Mouse (Mus musculus) MN1 (cell line): ENCODE measurements around the gene Rps24.
"Not testable (repeated sequence)": the region's sequence is repeated elsewhere in the genome, so short reads cannot be mapped to it uniquely, and the experiment has no call there.

Source experiments
- DNase-seq: peaks from one replicate; pipeline ENCODE4 v3.0.0-alpha.2; 2016; ENCODE audit warnings: low spot score

Gene Rps24

DNA sequence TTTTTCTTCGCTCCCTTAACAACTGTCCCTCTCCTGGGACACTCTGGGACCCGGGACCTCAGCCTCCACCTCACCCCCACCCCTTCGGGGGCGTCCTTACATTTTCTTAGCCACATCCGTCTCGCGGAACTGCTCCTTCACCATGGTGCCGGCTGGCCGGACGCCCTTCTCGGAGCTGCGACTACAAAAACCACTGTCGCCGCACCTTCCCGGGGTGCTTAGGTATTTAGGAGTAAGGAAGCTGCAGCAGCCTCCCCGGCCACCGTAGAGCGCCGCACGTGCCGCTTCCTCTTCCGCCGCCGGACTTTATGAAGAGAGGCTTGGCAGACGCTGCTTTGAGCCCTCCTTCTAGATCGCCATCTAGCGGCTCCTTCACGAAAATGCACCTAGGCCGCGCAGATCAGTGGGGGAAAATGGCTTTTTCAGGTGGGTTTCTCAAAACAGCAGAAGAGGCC is at the start of gene Rps24, which contains the start of gene Polr3a:
Gene Rps24 (plus strand): TSS at position 353 of the 455 bp plus-strand sequence.
Gene Polr3a (minus strand): TSS at position 286 of the 455 bp plus-strand sequence.
- peak; percentile 91 for DNase-seq

DNA sequence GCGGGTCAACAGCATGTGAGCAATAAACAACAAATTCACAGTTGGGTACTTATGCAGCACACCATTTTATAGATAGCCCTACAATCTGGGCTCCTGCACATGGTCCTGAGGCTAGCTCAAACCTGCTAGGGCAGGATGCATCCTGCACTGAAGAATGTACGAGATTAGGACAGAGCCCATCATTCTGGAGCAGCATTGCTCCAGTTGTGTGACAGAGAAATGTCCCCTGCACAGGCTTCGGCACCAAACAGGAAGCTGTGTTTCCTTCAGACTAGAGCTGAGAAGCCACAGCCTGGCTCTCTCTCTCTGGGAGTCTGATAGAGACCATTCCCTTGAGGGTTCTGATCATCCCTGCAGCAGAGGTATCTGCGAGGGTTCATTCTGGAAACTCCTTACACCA is 43.4 kb upstream of the Rps24 start:
- not testable (repeated sequence) for DNase-seq

DNA sequence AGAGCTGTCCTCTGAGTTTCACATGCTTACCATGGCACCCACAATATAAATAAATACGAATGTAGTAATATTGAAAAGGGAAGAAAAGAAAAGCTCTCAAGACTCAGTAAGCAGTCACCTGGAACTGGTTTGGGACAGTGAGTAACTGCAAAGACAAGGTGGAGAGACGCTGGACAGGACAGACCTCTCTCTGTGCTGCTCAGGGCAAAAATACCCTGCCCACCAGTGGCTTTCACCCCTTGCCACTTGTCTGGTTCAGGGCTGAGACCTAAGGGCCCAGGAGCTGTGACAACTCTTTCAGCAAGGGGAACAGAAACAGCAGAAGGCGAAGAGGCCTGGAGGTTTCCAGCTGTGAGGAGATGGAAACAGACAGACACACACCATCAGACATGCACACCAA is 28.7 kb upstream of the Rps24 start:
- no peak for DNase-seq

DNA sequence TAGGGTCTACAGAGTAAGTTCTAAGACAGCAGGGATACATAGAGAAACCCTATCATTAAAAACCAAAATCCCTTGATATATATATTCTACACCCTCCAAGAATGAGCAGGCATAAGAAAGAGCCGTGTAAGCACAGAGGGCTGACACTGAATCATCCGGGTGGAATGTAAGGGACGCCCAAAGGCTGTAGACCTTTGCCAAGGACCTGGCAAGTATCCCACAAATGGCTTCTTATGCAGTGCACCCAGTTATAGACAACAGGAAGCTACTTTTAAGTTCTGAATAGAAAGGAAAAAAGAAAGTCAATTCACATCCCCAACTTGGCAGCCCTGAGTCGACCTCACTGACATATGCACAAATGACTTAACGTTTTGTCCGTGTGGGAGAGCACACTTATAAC is 18.1 kb upstream of the Rps24 start:
- no peak for DNase-seq

DNA sequence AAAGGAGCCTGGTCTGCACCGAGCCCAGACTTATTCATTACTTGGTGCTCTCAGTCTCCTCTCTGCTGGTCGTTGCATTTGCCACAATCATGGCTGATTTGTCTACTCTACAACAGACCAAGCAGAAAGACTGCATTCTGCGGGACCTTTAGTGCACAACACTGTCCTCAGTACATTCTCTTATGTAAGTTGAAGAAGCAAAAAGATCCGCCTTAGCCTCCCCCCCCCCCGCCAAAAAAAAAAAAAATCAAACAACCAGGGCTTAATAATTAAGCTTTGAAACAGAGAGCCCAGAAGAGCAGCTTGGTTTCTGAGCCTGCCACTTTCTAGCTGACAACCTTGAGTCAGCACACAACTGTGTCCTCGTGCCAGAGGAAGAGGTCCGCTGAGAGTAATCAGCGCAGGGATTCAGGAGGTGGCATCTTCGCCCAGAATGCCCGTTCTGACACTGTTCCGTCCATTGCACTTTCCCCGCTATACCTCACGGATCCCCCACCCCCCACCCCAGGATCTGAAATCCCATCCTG is 621 bp upstream of the Rps24 start:
- peak; percentile 47 for DNase-seq

DNA sequence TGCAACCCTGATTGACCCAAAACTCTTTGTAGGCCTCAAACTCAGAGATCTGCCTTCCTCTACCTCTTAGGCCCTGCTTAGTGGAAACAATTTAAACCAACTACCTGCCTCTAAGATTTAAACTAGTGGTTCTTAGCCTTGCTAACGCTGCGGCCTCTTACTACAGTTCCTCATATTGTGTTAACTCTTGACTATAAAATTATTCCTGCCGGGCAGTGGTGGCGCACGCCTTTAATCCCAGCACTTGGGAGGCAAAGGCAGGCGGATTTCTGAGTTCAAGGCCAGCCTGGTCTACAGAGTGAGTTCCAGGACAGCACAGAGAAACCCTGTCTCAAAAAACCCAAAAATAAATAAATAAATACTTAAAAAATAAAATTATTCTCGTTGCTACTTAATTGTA is 2.8 kb downstream of the Rps24 start:
- not testable (repeated sequence) for DNase-seq

DNA sequence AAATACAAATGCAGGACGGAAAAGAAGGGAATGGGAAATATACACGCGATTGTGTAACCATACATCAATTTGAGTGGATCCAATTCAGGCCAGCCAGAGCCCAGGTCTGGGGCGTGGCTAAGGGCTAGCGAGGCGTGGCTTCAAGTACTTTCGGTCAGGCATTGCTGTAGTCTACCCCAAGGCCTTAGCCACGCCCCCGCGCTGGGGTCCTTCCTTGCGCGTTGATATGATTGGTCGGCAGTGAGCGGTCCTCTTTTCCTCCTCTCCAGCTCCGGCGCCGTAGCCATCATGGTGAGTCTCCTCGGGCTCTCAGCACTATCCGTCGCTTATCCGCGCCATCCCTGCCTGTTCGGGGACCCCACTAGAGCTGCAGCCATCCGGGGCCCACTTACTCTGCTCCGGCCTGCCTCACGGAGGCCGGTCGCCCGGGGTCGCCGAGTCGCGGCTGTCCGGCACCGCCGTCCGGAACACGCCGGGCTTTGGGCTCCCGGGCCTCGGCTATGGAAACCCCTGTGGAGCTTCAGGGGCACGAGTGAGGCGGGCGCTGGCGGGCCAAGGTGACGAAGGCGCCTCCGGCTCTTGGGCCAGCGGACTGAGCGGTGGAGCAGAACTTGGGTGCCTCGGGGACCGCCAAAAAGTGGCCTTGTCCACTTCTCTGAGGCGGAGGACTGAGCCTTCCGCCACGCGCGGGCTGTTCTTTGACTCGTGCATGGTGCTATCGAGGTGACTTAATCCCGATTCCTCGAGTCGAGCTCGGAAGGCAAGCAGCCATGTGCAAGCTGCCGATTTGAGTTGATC is 3.7 kb downstream of the Rps24 start:
- DNase-seq = peak; percentile 91

DNA sequence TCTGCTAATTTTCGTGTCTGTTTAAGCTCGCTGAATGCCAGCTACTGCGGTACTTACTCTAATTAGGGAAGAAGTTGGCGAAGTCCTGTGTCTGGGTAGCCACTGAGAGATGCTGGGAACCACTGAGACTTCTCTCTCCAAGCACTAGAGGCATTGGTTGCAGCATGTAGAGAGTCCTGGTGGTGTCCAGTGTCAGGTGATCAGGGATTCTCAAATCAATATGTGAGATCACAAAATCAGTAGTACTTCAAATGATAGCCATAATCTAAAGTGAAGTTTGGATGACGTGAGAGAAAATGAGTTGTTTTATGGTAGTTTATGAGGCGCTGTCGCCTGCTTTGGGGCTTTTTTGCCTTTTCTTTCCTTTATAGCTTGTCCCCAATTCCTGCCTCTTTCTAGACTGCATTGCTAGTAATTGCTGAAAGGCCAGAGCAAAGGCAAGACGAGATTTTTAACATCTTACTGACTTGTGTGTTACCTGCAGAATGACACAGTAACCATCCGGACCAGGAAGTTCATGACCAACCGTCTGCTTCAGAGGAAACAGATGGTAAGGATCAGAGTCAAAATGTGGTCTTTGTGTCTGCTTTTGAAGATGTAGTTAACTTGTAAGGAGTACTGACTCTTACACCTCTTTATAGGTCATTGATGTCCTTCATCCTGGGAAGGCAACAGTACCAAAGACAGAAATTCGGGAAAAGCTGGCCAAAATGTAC is 4.5 kb downstream of the Rps24 start:
- peak; percentile 64 for DNase-seq

DNA sequence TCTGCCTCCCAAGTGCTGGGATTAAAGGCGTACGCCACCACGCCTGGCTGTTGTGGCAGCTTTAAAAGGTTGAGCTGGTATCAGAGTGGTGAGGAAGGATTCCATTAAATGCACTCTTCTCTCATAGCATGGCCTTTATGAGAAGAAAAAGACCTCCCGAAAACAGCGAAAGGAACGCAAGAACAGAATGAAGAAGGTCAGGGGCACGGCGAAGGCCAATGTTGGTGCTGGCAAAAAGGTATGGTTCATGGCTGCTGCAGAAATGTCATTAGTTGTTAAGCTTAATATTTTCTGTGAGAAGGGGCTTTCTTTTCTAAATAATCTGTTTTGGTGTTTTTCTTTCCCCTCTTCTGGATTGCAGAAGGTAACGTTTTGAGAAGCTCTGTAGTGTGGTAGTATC is 6.3 kb downstream of the Rps24 start:
- DNase-seq = no peak

DNA sequence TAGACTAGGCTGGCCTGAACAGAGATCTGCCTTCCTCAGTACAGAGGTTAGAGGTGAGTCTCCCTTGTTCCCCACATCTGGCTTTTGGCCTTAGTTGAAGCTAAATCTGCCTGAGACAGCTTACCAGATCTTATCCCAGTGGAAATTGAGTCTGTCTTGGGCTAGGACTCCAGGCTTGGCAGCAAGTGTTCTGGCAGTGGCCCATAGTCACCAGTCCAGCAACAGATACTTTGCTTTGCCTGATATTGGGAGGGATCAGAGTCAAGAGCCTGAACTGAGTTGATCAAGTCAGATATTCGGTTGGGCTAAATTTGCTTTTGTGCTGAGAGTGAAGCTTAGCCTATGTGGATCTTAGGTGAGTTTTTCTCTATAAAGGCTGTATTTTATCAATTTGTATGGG is 9.6 kb downstream of the Rps24 start:
- DNase-seq = peak; percentile 39

DNA sequence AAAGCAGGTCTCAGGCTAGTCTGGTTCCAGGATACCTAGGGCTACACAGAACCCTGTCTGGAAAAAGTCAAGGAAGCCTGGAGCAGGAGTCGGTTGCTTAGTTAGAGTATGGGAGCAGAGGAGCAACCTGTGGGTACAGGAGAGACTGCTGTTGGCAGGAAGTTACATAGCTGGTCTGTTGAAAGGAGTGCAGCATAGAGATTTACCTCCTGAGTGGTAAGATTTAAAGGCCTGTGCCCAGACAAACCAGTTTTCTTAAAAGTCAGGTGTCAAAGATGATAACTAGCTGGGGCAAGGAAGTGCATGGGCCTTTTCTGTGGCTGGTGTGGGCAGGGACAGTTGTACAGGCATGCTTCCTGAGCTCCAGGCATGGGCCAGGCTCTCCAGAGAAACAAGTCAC is 10.5 kb downstream of the Rps24 start:
- no peak for DNase-seq

DNA sequence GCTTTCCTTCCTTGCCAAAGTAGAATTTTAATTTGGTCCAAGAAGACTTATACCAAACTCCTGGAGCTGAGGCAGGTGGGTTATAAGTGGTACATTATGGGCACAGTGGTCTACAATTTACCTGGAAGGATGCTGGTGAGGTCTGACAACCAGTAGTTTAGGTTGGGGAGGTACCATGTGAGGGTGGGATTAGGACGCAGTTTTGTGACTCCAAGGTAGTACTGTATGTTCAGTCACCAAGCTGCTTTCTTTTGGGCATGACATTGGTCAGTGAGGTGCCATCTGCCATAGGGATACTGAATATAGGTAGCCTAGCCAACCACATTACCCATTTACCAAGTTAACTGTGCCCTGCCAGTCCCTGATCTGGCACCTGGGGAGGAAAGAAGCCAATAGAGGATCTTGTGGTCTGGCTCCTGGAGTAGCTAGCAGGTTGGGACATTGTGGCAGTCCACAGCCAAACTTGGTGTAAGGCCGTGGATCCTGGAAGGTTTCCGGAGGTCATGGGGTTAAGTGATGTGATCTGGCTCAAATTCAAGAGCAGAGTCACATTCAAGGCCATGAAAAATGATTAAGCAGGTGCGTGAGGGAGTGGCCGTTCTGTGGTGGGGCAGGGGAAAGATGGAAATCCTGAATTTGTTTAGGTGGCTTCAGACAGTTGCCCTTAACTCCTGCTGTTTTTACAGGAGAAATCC is 11.8 kb downstream of the Rps24 start:
- DNase-seq = no peak

DNA sequence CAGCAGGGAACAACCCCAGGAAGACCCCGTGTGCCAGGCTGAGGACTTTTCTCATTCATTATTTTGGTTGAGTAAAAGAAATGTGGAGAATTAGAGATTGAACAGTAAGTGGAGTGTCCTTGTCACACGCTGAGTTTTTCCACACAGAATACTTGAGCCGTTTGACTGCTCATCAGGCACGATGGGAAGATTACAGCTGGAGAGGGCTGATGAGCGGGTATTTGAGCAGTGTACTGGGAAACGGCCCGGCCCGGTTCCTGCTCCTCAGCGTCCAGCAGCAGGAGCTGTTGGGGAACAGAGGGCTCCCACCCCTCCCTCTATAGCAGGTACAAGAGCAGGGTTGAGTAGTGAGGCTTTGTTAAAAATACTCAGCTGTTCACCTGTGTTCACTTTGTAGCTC is 12.6 kb downstream of the Rps24 start:
- DNase-seq = no peak

DNA sequence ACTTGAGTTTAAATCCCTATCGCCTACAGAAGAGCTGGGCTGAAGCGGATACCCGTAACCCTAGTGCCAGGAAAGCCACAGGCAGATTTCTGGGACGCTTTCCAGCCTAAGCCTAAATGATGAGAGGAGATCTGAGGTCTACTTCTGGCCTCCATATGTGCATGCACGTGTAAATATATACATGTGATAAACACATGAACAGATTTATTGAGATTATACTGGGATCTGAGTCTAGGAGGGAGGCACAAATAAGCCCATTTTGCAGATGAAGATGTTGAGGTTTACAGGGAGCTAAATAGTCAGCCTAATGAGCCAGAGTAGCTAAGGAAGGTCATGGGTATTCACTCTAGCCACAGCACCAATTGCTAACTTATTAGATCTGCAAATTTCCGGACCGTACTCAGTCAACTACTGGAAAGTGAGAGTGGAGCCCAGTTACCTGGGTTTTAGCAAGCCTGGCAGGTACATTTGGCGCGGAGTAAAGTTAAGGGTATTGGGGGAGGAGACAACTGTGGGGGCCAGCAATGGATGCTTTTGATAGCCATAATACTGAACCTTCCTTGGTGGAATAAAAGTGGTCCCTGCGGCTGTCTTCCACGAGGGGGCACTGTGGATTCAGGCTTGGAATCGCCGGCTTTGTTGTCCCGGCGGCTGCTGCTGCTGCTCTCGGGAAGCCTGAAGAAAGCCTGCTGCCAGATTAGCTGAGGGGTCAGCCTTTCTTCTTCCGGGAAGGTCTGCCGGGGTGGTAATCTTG is 13.3 kb downstream of the Rps24 start:
- DNase-seq = peak; percentile 87

DNA sequence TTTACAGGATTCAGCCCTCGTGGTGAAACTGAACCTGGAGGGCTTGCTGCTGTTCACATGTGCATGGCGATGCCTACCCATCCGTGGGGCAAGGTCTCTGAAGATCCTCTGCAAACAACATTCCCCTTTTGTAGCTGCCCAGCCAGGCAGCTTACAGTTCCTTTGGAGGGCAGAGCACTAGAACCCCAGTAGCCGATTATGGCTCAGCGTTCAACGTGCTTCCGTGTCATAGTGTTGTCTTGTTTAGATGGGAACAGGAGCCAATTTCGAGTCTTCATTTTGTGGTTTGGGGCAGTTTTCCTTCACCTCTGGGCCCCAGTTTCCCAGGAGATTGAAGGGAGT is 13.9 kb downstream of the Rps24 start:
- DNase-seq = no peak

DNA sequence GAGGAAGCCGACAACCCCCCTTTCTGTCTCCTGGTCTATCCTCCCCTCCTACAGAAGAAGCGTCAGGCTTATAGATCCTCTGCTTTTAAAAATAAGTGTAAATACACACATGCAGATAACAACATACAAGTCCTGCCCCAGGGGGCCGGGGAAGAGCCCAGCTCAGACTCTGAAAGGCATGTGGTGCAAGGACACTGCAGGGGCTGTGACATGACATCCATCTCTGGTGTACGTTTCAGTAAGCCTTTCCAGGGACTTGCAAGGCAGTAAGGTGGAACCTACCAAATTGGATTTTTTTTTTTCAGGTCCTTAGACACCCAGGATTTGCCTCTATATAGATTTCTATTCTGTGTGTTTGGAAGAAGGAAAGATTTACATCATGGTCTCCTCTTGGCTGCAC is 14.3 kb downstream of the Rps24 start:
- no peak for DNase-seq

DNA sequence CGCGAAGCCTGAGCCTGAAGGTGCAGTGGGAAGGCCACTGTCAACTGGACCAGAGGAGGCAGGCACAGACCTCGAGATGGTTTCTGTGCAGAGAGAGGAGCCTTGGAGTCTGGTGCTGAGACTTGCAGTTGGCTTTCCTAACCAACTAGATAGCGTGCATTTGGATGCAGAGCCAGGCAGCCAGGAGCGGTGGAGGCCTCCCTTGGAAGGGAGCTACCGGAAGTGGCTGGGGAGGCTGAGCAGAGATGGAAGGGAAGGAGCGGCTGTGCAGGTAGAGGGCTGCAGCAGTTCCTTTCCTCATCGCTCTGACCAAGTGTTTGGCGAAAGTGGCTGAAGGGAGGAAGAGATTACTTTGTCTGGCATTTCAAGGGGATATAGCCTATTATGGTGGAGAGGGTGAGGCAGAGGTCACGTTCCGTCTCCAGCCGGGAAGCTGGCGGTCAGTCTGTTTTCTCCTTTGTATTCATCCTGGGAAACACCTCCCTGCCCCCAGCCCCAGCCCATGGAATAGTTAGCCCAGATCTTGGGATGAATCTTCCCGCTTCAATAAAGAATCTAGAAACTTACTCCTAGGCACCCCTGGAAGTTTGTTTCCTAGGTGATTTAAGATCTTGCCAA is 20.6 kb downstream of the Rps24 start:
- no peak for DNase-seq

DNA sequence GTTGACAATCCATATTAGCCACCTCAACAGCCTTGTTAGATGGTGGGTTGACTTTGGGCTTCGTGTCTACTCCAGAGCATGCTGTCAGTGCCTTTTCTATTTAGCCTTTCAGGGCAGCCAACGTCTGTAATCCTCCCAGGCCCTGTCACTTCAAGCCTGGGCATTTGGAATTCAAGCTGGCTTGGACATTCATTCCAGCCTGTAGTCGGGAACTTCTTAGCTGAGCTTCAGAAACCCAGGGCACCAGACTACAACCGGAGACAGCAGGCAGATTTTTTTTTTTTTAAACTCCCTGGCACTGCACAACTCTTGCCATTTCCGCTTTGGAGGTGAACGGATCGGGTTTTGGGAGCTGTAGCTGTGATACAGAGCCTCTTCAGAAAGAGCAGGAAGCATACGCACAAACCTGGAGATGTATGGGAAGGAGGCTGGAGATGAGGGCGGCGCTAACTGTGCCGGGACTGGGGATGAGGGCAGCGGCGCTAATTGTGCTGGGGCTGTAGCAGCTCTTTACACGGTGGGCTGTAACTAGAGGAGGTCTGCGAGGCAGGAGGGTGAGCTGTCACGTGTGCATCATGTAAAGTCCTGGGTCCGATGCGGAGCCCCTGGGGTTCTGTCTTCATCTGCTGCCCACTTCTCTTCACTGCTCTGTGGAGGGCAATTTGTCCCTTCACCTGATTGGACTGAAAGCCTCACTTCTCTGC is 21.3 kb downstream of the Rps24 start:
- no peak for DNase-seq

DNA sequence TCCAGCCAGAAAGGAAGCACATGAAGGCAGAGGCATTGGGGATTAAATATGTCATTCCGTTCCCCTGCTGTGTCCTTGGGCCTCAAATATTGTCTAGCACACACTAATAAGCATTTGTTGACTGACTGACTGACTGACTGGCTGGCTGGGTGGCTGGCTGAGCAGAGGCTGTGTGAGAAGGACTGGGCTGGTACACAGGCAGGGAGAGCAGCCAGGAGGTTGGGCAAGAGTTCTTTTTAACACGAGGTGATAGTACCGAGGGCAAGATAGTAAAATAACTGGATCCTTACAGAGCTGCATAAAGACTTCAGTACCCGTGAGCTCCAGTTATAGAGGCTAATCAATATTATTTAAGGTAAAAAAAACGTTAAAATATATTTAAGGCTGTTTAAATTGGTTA is 22.6 kb downstream of the Rps24 start:
- DNase-seq = no peak

DNA sequence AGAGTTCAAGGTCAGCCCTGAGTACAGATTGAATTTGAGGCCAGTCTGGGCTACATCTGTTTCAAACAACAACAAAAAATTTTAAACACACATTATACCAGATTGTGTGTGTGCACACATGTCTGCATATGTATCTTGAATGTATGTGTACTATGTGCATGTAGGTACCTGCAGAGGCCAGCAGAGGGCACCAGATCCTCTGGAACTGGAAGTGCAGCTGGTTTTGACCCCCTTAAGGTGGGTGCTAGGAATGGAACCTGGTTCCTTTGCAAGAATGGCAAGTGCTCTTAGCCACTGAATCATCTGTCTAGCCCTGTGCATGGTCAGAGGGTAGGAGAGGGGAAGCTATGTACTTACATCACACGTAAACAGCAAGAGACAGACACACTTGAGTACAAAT is 23.3 kb downstream of the Rps24 start:
- DNase-seq = no peak

DNA sequence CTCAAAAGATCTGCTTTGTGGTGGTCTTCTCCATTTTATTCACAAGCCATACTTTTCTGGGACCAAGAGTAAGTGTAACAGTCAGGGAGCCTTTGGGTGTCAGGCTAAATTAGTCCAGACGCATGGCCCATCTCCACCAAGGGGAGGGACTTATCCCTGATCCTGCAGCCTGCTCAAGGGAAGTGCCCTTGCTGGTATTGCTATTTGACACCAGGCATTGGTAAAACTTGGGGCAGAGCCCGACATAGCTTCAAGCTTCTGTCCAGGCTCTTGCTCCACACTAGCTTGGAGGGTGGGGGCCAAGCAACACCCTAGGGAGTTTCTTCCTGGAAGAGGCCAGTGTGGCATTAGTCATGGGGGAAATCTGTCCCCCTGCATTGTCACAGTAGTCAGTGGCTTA is 23.8 kb downstream of the Rps24 start:
- DNase-seq = no peak
